Mouse (Mus musculus): ENCODE measurements at regions not wholly inside any gene's neighbourhood (a gene's known extent, or its start where the extent isn't known, plus 50 kb on each side); places are given as distances from the start of the nearest gene placed in this dataset.

- intact Hi-C loops (cut with DNase I), result no loop called here
Observed at GRCm38 (mm10) chr19:27021930-27022329, 136.2 kb downstream of the Gm815 start.

GRCm38 (mm10) chr19:27022917-27023316 lies 137.2 kb downstream of the Gm815 start:
- DNase-seq, result no peak
- intact Hi-C loops (cut with DNase I), result no loop called here

More at GRCm38 (mm10) chr19:27021930-27022329, 136.2 kb downstream of the Gm815 start:
- DNase-seq, result no peak

DNA sequence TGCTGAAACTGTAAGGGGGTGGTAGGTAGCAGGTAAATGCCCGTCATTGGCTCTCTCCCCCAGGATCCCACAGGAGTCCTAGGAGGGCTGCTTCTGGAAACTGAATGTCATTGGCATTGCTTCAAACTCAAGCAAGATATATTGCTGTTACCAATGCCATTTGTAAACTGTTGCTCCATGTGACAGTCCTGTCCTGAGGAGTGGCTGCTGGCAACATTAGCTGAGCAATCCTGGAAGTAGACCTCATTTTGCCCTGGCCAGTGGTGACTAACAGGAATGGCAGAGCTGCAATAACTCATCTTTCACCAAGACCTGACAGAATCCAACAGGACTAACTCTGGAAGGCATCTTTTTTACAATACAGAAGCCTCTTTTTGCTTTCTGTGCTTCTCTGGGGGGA lies 143.2 kb downstream of the Gm815 start:
- DNase-seq, result no peak
- intact Hi-C loops (cut with DNase I), result no loop called here

DNA sequence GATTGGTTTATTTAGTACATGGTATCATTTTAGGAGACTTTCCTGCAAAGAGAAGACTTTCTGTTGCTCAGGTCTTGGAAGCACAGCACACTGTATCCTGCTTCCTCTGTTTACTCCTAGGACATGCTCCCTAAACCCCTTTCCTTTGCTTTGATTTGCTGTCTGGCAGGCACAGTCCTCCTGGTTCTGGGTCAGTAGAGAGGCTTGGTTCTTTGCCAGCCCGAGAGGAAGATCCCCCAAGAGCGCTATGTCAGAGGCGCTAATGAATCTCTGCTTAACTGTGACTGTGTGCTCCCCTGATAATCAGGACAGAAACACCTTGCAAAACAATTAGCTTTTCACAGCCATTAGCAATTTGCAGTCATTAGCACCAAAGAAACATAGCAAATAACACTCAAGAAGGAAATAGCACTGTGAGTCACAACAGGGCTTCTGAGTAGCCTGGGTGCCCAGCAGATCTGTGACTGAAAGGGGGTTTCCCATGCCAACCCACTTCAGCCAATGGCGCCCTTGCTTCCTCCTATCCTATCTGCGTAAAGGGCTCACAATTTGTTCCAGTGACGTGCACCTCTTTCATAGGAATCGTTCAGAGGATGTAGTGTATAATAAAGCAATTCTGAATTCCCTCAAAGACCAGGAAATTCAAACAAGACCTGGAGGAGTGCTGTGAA lies 145.5 kb downstream of the Gm815 start:
- intact Hi-C loops (cut with DNase I), result no loop called here
- no peak for DNase-seq

DNA sequence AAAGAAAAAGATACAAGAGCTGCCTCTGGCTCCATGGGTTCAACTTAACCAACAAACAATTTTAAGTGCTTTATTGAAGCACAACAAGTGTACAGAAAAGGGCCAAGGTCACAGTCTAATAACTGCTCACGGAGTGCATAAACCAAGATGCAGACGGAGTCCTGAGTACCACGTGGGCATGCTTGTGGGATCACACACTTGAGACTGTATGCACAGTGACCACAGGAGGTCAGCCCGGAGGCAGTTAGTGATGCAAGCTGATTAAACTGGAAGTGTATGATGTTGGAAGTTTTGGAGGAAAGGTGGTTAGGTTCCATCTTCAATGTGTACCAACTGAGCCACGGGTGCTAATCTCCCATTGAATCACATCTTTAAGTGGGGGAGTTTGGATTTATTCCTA lies 146.9 kb downstream of the Gm815 start:
- DNase-seq, result no peak
- intact Hi-C loops (cut with DNase I), result no loop called here

GRCm38 (mm10) chr19:27038298-27038697 lies 152.6 kb downstream of the Gm815 start:
- peak in 1 of 2 experiments; percentile 19 for DNase-seq
- intact Hi-C loops (cut with DNase I), result loop anchor here (5.0 kb wide), 3 partner anchors 59 to 274 kb away; partner anchors contain the start of gene Vldlr

GRCm38 (mm10) chr19:27040321-27041025 lies 154.8 kb downstream of the Gm815 start:
- no peak for DNase-seq
- intact Hi-C loops (cut with DNase I), result no loop called here

GRCm38 (mm10) chr19:27066449-27067181 lies 149.7 kb upstream of the Vldlr start:
- DNase-seq, result peak in 1 of 2 experiments; percentile 4
- intact Hi-C loops (cut with DNase I), result no loop called here

- no peak for DNase-seq
- intact Hi-C loops (cut with DNase I), result no loop called here
Observed at GRCm38 (mm10) chr19:27073281-27073680, 143.0 kb upstream of the Vldlr start.

GRCm38 (mm10) chr19:27075019-27075418 lies 141.3 kb upstream of the Vldlr start:
- no peak for DNase-seq
- intact Hi-C loops (cut with DNase I), result no loop called here

GRCm38 (mm10) chr19:27076920-27077512 lies 139.3 kb upstream of the Vldlr start:
- peak in 1 of 2 experiments; percentile 8 for DNase-seq
- intact Hi-C loops (cut with DNase I), result no loop called here

DNA sequence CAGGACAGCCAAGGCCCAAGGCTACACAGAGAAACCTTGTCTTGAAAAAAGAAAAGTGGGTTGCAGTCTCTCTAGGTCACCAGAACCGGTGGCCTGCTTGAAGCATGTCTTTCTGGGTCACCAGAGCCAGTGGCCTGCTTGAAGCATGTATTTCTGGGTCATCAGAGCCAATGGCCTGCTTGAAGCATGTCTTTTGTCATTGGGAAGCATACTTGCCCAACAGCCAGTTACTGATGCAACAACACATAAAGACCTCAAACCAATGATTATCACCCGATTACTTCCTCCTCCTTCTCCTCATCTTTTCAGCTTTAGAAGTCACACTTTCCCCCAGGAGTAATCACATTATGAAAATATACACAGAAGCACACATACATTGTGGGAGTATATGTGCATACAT lies 128.9 kb upstream of the Vldlr start:
- DNase-seq, result no peak
- intact Hi-C loops (cut with DNase I), result no loop called here

DNA sequence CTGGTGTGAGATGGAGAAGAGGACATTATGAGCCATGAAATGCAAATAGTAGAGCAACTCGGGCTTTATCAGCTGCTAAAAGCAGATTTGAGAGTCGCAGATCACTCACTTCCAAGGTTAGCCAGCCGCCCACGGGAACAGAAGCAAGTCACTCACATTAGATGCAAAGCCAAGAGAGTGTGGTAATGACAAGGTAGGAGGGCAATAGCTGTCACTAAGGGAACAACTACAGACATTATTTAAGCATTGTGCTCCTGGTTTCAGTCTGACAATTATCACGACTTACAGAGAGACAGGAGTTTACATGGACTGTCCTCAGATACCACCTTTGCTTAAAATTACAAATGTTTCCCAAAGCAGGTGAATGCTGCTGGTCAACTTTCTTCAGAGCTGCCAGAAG lies 128.5 kb upstream of the Vldlr start:
- no peak for DNase-seq
- intact Hi-C loops (cut with DNase I), result no loop called here

GRCm38 (mm10) chr19:27089099-27089498 lies 127.2 kb upstream of the Vldlr start:
- intact Hi-C loops (cut with DNase I), result no loop called here
- DNase-seq, result no peak

- intact Hi-C loops (cut with DNase I), result no loop called here
Observed at GRCm38 (mm10) chr19:27091603-27092002, 124.7 kb upstream of the Vldlr start.

DNA sequence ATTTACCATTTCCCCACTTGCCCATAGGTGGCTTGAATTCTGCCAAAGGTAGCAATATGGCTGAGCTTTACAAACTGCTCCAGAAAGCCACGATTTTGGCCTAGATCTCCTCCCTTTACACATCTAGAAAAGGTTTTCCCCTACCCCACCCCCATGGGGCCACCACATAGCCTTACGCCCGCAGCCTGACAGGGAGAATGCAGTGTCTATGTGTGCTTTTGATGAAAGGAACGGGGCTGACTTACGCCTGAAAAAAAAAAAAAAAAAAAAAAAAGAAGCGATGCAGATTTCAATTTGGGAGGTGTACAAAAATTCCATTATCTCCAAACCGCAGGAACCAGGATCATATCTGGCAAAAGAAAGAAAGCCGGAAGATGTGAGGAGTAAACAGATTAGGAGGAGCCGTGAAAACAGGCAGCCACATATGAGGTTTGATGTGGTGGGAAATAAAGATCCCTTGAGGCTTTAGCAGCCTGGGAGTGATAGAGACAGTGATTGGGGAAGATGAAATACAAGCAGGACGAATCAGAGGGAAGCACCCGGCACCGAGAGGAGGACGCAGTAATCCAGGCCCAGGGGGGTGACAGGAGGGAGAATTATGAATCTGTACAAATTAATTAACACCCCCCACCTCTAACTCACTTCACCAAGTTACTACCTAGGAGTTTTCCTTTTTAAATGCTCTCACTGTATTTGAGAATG lies 121.4 kb upstream of the Vldlr start:
- intact Hi-C loops (cut with DNase I), result loop anchor here (5.0 kb wide), 1 partner anchor 58 kb away; no protein-coding TSS in a partner anchor
- no peak for DNase-seq

More at GRCm38 (mm10) chr19:27091603-27092002, 124.7 kb upstream of the Vldlr start:
- no peak for DNase-seq

DNA sequence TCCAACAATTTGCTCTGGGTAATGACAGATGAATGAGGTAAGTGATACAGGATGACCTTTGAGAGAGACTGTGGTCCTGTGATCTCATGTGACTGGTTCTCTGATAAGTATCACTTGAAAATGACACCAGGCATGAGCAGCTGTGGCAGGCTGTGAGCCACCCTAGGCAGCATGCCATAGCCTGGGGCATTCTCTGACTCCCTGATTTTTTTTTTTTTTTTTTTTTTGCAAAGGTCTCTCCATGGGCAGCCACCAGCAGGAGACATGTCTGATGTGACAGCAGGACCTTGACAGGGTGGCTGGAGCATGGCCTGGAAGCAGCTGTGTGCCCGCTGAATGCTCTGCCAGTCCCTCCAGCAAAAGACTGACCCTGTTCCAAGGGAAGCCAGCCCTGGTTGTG lies 116.4 kb upstream of the Vldlr start:
- intact Hi-C loops (cut with DNase I), result loop anchor here (1.0 to 5.0 kb wide), 3 partner anchors 63 to 117 kb away; partner anchors contain the start of gene Vldlr

DNA sequence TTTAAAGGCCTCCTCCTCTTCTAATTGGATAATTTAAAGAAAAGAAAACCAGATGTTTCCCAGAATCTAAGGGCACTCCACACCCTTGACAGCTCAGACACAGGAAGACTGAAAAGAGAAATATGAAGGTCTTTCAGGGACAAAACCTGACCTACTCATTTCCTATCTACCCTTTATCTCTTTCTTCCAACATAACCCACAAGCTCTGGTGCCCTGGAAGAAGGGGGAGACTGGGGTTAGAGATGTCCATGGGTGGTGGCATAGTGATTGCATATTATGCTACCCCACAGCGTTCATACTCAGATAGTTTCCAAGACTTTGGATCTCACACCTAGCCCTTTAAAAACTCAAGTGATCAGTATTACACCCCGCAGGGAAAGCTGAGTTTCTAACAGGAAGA lies 105.8 kb upstream of the Vldlr start:
- intact Hi-C loops (cut with DNase I), result no loop called here
- DNase-seq, result no peak

More for the DNA sequence above, 116.4 kb upstream of the Vldlr start:
- peak; percentile 23 to 38 for DNase-seq

DNA sequence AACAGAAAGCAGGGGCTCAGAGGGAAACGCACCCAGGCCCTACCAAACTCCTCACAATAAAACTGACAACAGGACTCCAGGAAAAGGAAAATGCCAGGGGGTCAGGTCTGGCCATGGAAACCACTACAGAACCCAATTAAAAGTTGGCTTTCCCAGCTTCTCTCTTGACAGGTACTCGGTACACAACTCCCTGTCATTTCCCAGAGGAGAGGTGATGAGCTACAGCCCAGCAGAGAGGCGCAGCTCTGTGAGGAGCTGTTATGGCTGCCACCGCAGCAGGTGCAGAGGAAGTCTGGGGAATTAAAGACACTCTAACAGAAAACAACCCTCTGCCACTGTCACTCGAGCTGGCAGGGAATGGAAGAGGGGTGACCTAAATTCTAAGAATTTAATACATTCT lies 95.4 kb upstream of the Vldlr start:
- intact Hi-C loops (cut with DNase I), result loop anchor here (10.0 kb wide), 1 partner anchor 94 kb away; the partner anchor contains the start of gene Vldlr

GRCm38 (mm10) chr19:27122348-27122747 lies 93.9 kb upstream of the Vldlr start:
- intact Hi-C loops (cut with DNase I), result loop anchor here (10.0 kb wide), 1 partner anchor 92 kb away; the partner anchor contains the start of gene Vldlr

More for the DNA sequence above, 95.4 kb upstream of the Vldlr start:
- no peak for DNase-seq

More at GRCm38 (mm10) chr19:27122348-27122747, 93.9 kb upstream of the Vldlr start:
- DNase-seq, result no peak

Measured in heart, postnatal 36 days (tissue).